8 mouse cellular contexts compared by ENCODE assay signal in genomic region chr6:113419199-113419587, GRCm38 (mm10). TPM values are rescaled to one million over a fixed set of nuclear protein-coding genes. Genes with fewer than 3 reads are reported as not detected.
DNase-seq lines count a peak whose midpoint lies in the region; ATAC-seq lines count a peak whose summit lies in the region.

TSS of gene Rpusd3 (minus strand) at chr6:113419340.

- ATAC-seq in intestine, embryonic 14.5 days (replicated peaks; ENCODE audit: low FRiP score, low TSS enrichment, low read depth), result peak; percentile 97

- H3K4me2 ChIP-seq in intestine, embryonic 14.5 days (ENCODE audit: low read length), result peak within 1 kb of the TSS; percentile 91

- H3K9me3 ChIP-seq in intestine, embryonic 14.5 days (ENCODE audit: control insufficient read depth, low read length), result no peaks in the 10 kb centered on the region

- intact Hi-C loops in left cerebral cortex, postnatal 14 days (cut with DNase I), result no loop called here

- H3K27ac ChIP-seq in intestine, embryonic 14.5 days (ENCODE audit: low read depth), result no peak within 1 kb of the TSS

- peak within 1 kb of the TSS; percentile 68 for H3K4me3 ChIP-seq in intestine, embryonic 14.5 days (ENCODE audit: low read depth, low read length)

- no peaks in the 10 kb centered on the region for H3K4me1 ChIP-seq in intestine, embryonic 14.5 days (replicated peaks; ENCODE audit: control insufficient read depth, insufficient read depth, low read length)

- WGBS in intestine, embryonic 14.5 days, result under 1% methylated on average over 25 of the region's 25 CpGs

- peaks cover 17% of the 10 kb centered on the region for H3K36me3 ChIP-seq in intestine, embryonic 14.5 days (ENCODE audit: control insufficient read depth, insufficient read depth, low read length)

- peak within 1 kb of the TSS; percentile 69 for H3K9ac ChIP-seq in intestine, embryonic 14.5 days (ENCODE audit: low read length)

- peak; percentile 98 to 99 for DNase-seq in adrenal gland, adult (ENCODE audit: inconsistent age in 2 of 2, low spot score in 1 of 2)
- peak; percentile 98 for DNase-seq in embryo, embryonic 10.5 days (ENCODE audit: low spot score)
- DNase-seq in gastrocnemius, postnatal 25 days, result peak; percentile 94
- DNase-seq in intestine, embryonic 14.5 days (ENCODE audit: low spot score), result peak; percentile 100
- DNase-seq in left cerebral cortex, postnatal 14 days (ENCODE audit: low spot score in 2 of 2), result peak; percentile 95 to 99
- DNase-seq in mesoderm, embryonic 11.5 days (ENCODE audit: low read depth, low spot score), result peak; percentile 99
- DNase-seq in right cerebral cortex, postnatal 36 days (ENCODE audit: low spot score in 2 of 2), result peak; percentile 92
- peak; percentile 94 for DNase-seq in yolk sac, embryonic 10.5 days (ENCODE audit: low spot score)

- H3K27me3 ChIP-seq in intestine, embryonic 14.5 days (replicated peaks; ENCODE audit: control insufficient read depth, insufficient read depth, low read length), result no peaks in the 10 kb centered on the region

RNA-seq across cellular contexts. Expression of gene Rpusd3, which starts in this region (rescaled TPM):
- 1 to 10 TPM; 8.0 to 9.7 TPM for total RNA-seq in gastrocnemius, postnatal 25 days (2021)
- polyA plus RNA-seq in intestine, embryonic 14.5 days (2014; fragmentation: Nextera tagmentation; extraction: Ambion mirVana), result 21.9 and 27.4 TPM in 2 replicates
- 10 to 100 TPM; 13.4 to 16.5 TPM for total RNA-seq in left cerebral cortex, postnatal 14 days (2021)
